Mouse (Mus musculus) gastrocnemius, postnatal 10 days (tissue): ENCODE results near the gene 2210010C04Rik. TPM values are rescaled to one million over a fixed set of nuclear protein-coding genes. Genes with fewer than 3 reads are reported as not detected.
A peak's percentile ranks its signal among the peaks of the same experiment; 100 is the strongest.

Experiments used
- DNase-seq: peaks from one replicate; pipeline ENCODE4 v3.0.0; 2021; ENCODE audit warnings: mixed read lengths
- long read RNA-seq, 2 experiments: library from polyadenylated mRNA; stranded (forward); transcript quantifications; one replicate each; pipeline ENCODE4 v2.0.0; 2021
- total RNA-seq, 2 experiments: library from RNA; stranded (reverse); gene quantifications; 2 replicates each; pipeline ENCODE4 v1.2.3; 2021

Gene 2210010C04Rik
- not detected for total RNA-seq
- long read RNA-seq, experiment 1: 0 reads
- long read RNA-seq, experiment 2: 0 reads

GRCm38 (mm10) chr6:41035409-41035808 is at the start of gene 2210010C04Rik:
Gene 2210010C04Rik (minus strand): TSS chr6:41035509.
- DNase-seq: no peak

- DNase-seq: no peak
Measured at GRCm38 (mm10) chr6:41080121-41080520, 44.8 kb upstream of the 2210010C04Rik start.

GRCm38 (mm10) chr6:41078539-41079303 is 43.4 kb upstream of the 2210010C04Rik start:
- no peak for DNase-seq

- DNase-seq: no peak
Measured at GRCm38 (mm10) chr6:41075753-41076152, 40.4 kb upstream of the 2210010C04Rik start.

GRCm38 (mm10) chr6:41063332-41063731 is 28.0 kb upstream of the 2210010C04Rik start:
- DNase-seq: no peak

- no peak for DNase-seq
Measured at GRCm38 (mm10) chr6:41062746-41063145, 27.4 kb upstream of the 2210010C04Rik start.

GRCm38 (mm10) chr6:41062081-41062480 is 26.8 kb upstream of the 2210010C04Rik start:
- DNase-seq: no peak

- no peak for DNase-seq
Measured at GRCm38 (mm10) chr6:41061085-41061484, 25.8 kb upstream of the 2210010C04Rik start.

GRCm38 (mm10) chr6:41057653-41058052 is 22.3 kb upstream of the 2210010C04Rik start:
- no peak for DNase-seq

- DNase-seq: peak; percentile 32
Measured at GRCm38 (mm10) chr6:41055581-41055980, 20.3 kb upstream of the 2210010C04Rik start.

GRCm38 (mm10) chr6:41054379-41054778 is 19.1 kb upstream of the 2210010C04Rik start:
- no peak for DNase-seq

- no peak for DNase-seq
Measured at GRCm38 (mm10) chr6:41051824-41052223, 16.5 kb upstream of the 2210010C04Rik start.

GRCm38 (mm10) chr6:41048602-41049001 is 13.3 kb upstream of the 2210010C04Rik start:
- DNase-seq: no peak

GRCm38 (mm10) chr6:41047961-41048360 is 12.7 kb upstream of the 2210010C04Rik start:
- no peak for DNase-seq

GRCm38 (mm10) chr6:41047202-41047601 is 11.9 kb upstream of the 2210010C04Rik start:
- DNase-seq: no peak

- no peak for DNase-seq
Measured at GRCm38 (mm10) chr6:41046553-41046952, 11.2 kb upstream of the 2210010C04Rik start.

GRCm38 (mm10) chr6:41044753-41045152 is 9.4 kb upstream of the 2210010C04Rik start:
- DNase-seq: no peak

- DNase-seq: no peak
Measured at GRCm38 (mm10) chr6:41044314-41044713, 9.0 kb upstream of the 2210010C04Rik start.

- DNase-seq: no peak
Measured at GRCm38 (mm10) chr6:41032802-41033201, 2.5 kb downstream of the 2210010C04Rik start.

GRCm38 (mm10) chr6:41032231-41032630 is 3.1 kb downstream of the 2210010C04Rik start:
- DNase-seq: no peak

- DNase-seq: no peak
Measured at GRCm38 (mm10) chr6:41030821-41031220, 4.5 kb downstream of the 2210010C04Rik start.

- peak; percentile 6 for DNase-seq
Measured at GRCm38 (mm10) chr6:41027053-41027452, 8.3 kb downstream of the 2210010C04Rik start.

GRCm38 (mm10) chr6:41025873-41026650 is 9.2 kb downstream of the 2210010C04Rik start:
- DNase-seq: no peak
